Mouse (Mus musculus) NIH3T3 (cell line): ENCODE results near the gene Gm8897.
"Not testable (repeated sequence)": the region's sequence is repeated elsewhere in the genome, so short reads cannot be mapped to it uniquely, and the experiment has no call there.

ENCODE experiments used
- DNase-seq: peaks from one replicate; pipeline ENCODE4 v3.0.0-alpha.2; 2012; ENCODE audit warnings: low read depth

The Gm8897 gene

DNA sequence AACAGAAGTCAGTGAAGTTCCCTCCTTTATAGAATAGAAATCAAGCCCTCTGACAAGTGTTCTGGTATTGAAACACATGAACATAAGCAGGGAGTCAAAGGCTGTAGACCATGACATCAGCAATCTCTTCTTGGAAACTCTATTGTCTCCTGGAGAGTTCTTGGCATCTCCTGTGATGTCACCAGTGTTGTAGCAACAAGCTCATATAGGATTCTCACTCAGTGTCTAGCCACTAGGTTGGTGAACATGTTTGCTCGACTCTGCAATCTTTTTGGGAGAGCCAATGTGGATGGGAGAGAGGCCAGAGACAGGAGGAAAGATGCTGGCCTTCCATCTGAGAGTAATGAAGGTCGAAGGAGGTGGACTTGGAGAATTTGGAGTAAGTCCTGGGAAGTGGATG lies at the start of gene Gm8897:
Gene Gm8897, plus strand, starts transcription at position 301 of the 400 bp plus-strand sequence.
- not testable (repeated sequence) for DNase-seq

DNA sequence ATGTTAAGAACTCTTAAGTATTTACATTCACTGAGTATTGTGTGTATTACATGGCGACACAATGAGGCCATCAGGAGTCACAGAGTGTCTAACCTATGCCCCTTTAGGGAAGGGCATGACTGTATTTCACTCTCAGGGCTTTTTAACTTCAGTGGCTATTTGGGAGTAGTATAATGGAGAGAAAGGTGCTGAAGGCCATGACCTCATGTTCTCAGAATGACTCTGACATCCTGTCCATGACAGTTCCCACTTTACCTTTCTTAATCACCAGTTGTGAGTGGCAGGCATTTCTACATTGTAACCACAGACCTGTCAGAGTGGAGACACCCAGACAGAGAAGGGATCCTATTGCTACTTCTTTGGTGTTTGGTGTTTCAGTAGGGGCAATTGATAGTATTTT lies 473 bp downstream of the Gm8897 start:
- not testable (repeated sequence) for DNase-seq
